Mouse (Mus musculus): ENCODE results near the gene Tent5b.
A peak's percentile ranks its signal among the peaks of the same experiment; 100 is the strongest.

Tent5b gene

GRCm38 (mm10) chr4:133468080-133468479 is 11.9 kb upstream of the Tent5b start:
- ATAC-seq (ENCODE audit: insufficient number of reproducible peaks, low FRiP score, low TSS enrichment) = peak; percentile 31; the same call in 1 of the 2 replicates

DNA sequence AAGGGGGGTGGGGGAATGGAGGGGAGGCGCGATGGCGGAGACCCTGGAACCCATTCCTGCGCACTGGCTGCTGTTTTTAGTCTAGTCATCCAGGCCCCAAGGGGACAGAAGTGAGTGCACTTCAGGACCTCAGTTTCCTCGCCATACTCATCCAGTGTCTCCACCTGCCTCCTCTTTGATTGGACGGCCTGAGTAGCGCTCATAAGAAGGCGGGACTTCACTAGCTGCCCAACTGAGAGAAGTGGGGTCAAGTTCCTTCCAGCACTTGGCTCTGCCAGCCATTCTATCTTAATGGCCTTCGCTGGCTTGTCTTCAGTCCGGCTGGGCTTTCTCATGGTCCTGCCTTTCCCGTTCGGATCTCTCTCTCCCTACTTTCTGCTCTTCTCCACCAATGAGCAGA is 10.8 kb upstream of the Tent5b start:
- no peak for ATAC-seq (ENCODE audit: insufficient number of reproducible peaks, low FRiP score, low TSS enrichment)

DNA sequence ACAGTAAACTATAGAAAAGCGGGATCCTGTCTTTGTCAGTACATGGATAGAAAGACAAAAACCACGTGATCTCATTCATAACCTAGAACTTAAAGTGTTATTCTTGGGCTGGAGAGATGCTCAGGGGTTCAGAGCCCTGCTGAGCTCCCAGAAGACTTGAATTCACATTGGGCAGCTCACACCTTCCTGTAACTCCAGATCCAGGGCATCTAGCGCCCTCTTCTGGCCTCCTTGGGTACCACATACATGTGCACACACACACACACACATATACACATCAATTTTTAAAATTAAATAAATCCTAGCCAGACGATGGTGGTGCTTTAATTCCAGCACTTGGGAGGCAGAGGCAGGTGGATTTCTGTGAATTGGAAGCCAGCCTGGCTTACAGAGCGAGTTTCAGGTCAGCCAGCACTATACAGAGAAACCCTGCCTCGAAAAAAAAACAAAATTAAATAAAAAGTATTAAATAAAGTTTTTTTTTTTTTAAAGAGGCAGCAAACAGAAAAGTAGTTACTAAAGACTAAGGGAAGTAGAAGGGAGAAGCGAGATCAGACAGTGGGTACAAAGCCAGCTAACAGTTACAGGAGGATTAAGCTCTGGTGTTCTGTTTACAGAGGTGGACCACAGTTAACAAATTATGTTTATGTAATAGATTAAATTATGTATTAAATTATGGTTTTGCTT is 8.7 kb upstream of the Tent5b start:
- no peak for ATAC-seq (ENCODE audit: insufficient number of reproducible peaks, low FRiP score, low TSS enrichment)

GRCm38 (mm10) chr4:133473833-133474232 is 6.1 kb upstream of the Tent5b start:
- ATAC-seq (ENCODE audit: insufficient number of reproducible peaks, low FRiP score, low TSS enrichment) = no peak

- no peak for ATAC-seq (ENCODE audit: insufficient number of reproducible peaks, low FRiP score, low TSS enrichment)
Measured at GRCm38 (mm10) chr4:133480185-133480537, 229 bp downstream of the Tent5b start.

DNA sequence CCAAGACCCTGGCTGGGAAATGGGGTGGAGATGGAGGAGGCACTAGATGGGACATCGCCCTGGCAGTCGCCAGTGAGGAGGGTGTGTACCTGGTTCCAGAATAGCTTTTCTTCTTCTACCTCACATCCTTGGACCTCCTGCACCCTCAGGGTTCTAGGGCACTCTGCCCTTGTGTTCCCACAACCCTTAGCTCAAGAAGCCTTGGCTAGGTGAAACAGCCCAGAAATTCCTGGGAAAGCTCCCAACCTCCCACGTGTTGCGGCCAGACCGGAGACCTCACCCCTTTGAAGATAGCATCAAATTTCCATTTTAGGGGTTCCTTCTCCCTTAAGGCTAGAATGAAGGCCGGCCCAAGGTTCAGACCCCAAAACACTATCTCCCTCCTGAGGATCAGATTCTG is 822 bp downstream of the Tent5b start:
- ATAC-seq (ENCODE audit: insufficient number of reproducible peaks, low FRiP score, low TSS enrichment) = no peak

- ATAC-seq (ENCODE audit: insufficient number of reproducible peaks, low FRiP score, low TSS enrichment) = no peak
Measured at GRCm38 (mm10) chr4:133481488-133481887, 1.6 kb downstream of the Tent5b start.

- ATAC-seq (ENCODE audit: insufficient number of reproducible peaks, low FRiP score, low TSS enrichment) = no peak
Measured at GRCm38 (mm10) chr4:133482479-133482878, 2.5 kb downstream of the Tent5b start.

DNA sequence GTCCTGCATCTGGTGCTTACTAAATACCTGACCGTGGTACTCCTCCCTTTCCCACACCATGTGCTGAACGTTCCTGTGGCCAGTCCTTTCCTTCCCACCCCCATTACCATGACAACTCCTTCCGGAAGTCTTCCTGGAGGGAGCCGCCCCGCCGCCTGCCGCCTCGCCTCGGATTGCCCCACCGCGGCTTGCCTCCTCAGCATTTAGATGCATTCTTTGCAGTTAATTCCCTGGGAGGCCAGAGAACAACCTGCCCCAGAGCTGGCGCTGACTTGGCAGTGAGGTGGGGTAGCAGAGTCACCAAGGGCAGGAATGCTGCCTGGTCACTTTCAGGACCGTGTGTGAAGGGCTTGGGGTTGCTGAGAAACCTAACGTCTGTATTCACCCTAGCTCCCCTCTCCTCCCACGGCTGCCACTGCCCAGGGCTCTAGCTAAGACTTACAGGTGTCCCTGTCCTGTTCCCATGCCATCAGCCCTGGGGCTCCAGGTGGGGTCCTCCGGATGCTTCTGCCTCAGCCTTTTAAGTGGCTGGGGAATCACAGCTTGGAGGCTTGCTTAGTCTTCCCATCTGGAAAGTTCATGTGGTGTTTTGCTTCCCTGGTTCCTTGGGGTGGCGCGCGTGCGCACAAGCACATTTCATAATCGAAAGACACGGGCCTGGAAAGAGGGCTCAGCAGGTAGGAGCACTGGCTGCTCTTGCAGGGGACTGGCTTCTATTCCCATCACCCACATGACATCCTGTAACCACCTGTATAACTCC is 4.5 kb downstream of the Tent5b start:
- no peak for ATAC-seq (ENCODE audit: insufficient number of reproducible peaks, low FRiP score, low TSS enrichment)

- no peak for ATAC-seq (ENCODE audit: insufficient number of reproducible peaks, low FRiP score, low TSS enrichment)
Measured at GRCm38 (mm10) chr4:133485691-133486425, 5.9 kb downstream of the Tent5b start.

- ATAC-seq (ENCODE audit: insufficient number of reproducible peaks, low FRiP score, low TSS enrichment) = no peak
Measured at GRCm38 (mm10) chr4:133486673-133487357, 6.9 kb downstream of the Tent5b start.

- ATAC-seq (ENCODE audit: insufficient number of reproducible peaks, low FRiP score, low TSS enrichment) = no peak
Measured at GRCm38 (mm10) chr4:133488619-133489392, 8.9 kb downstream of the Tent5b start.

- ATAC-seq (ENCODE audit: insufficient number of reproducible peaks, low FRiP score, low TSS enrichment) = no peak
Measured at GRCm38 (mm10) chr4:133489489-133490245, 9.7 kb downstream of the Tent5b start.

DNA sequence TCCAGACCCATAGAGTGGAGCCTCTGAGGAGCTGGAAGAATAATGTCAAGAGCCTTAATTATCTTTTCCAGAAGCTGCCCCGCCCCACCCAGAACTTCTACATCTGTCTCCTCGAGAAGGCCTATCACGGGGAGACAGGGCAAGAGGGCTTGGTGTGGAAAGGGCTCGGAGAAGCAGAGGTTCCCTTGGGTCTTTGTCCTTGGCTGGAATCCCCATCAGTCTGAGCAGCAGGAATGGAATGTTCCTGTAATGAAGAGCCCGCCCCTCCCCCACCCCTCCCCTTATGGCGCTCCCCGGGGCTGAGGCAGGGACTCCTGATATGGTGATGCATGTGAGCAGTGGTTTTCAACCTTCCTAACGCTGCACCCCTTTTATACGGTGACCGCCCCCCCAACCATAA is 11.9 kb downstream of the Tent5b start:
- ATAC-seq (ENCODE audit: insufficient number of reproducible peaks, low FRiP score, low TSS enrichment) = no peak

GRCm38 (mm10) chr4:133493895-133494294 is 14.0 kb downstream of the Tent5b start:
- no peak for ATAC-seq (ENCODE audit: insufficient number of reproducible peaks, low FRiP score, low TSS enrichment)

DNA sequence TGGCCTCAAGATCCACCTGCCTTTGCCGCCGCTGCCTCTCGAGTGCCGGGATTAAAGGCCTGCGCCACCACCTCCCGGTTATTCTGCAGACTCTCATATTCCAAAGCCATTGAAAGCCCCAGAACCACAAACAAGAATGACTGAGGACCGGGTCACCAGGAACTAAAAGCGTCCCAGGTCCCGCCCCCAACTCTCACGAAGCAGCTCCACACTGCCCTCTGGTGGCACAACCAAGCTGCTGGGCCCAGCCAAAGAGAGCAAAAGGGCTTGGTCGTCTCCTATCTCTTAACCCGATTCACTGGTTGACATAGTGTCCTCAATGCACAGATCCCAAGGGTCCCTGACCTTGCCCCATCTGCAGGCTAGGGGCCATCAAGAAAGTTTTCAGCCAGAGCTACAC is 14.5 kb downstream of the Tent5b start:
- ATAC-seq (ENCODE audit: insufficient number of reproducible peaks, low FRiP score, low TSS enrichment) = 0 out of 2 replicates have a peak, but pooled peaks have one; percentile 26

DNA sequence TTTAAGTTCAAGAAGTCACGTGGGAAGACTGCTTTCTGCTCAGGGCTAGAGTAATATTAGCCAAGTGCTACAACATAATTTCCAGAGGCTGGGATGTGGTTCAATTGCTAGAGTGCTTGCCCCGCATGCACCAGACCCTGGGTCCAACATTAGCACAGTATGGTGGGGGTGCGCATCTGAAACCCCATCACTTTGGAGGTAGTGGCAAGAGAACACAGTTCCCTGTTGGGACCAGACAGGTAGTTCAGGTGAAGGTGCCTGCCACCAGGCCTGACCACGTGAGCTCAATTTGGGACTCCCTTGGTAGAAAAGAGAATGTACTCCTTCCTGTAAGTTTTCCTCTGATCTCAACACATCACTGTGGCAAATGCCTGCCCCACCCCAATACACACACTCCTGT is 14.9 kb downstream of the Tent5b start:
- no peak for ATAC-seq (ENCODE audit: insufficient number of reproducible peaks, low FRiP score, low TSS enrichment)

- ATAC-seq (ENCODE audit: insufficient number of reproducible peaks, low FRiP score, low TSS enrichment) = no peak
Measured at GRCm38 (mm10) chr4:133495711-133496110, 15.8 kb downstream of the Tent5b start.

GRCm38 (mm10) chr4:133496738-133497445 is 17.0 kb downstream of the Tent5b start:
- ATAC-seq (ENCODE audit: insufficient number of reproducible peaks, low FRiP score, low TSS enrichment) = peak; percentile 4; the same call in 1 of the 2 replicates
